Mouse (Mus musculus) kidney, postnatal 0 days (tissue): ENCODE measurements around the gene Cdc34. TPM values are rescaled to one million over a fixed set of nuclear protein-coding genes. Genes with fewer than 3 reads are reported as not detected.

Experiments
- ATAC-seq: fragments of 200-750 bp; cut with Nextera tagmentation; replicated peaks from 2 replicates; pipeline ENCODE4 v1.8.0; 2017; ENCODE audit warnings: low read depth, moderate number of reproducible peaks, moderate TSS enrichment, moderate library complexity; ENCODE audit not compliant: low FRiP score
- DNase-seq: peaks from one replicate; pipeline ENCODE4 v3.0.0-alpha.2; 2016; ENCODE audit warnings: low spot score
- H3K27ac ChIP-seq: fragments of 300-500 bp; sonication (generic); 2 replicates; pipeline ENCODE4 v1.5.1; 2014; ENCODE audit warnings: mild to moderate bottlenecking
- H3K27me3 ChIP-seq: fragments of 300-500 bp; sonication (generic); 2 replicates; pipeline ENCODE4 v1.6.1; 2014; ENCODE audit warnings: low read length, mixed read lengths; ENCODE audit not compliant: insufficient read depth
- H3K36me3 ChIP-seq: fragments of 300-500 bp; sonication (generic); 2 replicates; pipeline ENCODE4 v1.6.1; 2014; ENCODE audit warnings: low read length, mixed read lengths; ENCODE audit not compliant: insufficient read depth
- H3K4me1 ChIP-seq: fragments of 300-500 bp; sonication (generic); replicated peaks from 2 replicates; pipeline ENCODE4 v1.6.1; 2014; ENCODE audit warnings: antibody characterized with exemption, low read length, mixed read lengths; ENCODE audit not compliant: insufficient read depth
- H3K4me2 ChIP-seq: fragments of 300-500 bp; sonication (generic); 2 replicates; pipeline ENCODE4 v1.6.1; 2014; ENCODE audit warnings: mild to moderate bottlenecking, low read length, moderate library complexity, mixed read lengths
- H3K4me3 ChIP-seq: fragments of 300-500 bp; sonication (generic); replicated peaks from 2 replicates; pipeline ENCODE4 v1.5.1; 2014; ENCODE audit warnings: low read depth, low read length
- H3K9ac ChIP-seq: fragments of 300-500 bp; sonication (generic); 2 replicates; pipeline ENCODE4 v1.6.1; 2014; ENCODE audit warnings: low read depth, low read length
- H3K9me3 ChIP-seq: fragments of 300-500 bp; sonication (generic); replicated peaks from 2 replicates; pipeline ENCODE4 v1.6.1; 2016; ENCODE audit warnings: low read length, inconsistent platforms, mixed read lengths
- CTCF ChIP-seq: IDR thresholded peaks from 2 replicates; pipeline ENCODE4 v1.5.1; 2016; ENCODE audit warnings: antibody characterized with exemption, low read depth, mild to moderate bottlenecking, moderate library complexity
- WGBS: fragments of 180-500 bp; shearing (Covaris S2); extraction: QIAGEN DNeasy Blood & Tissue Kit; methylation state at CpG from one replicate; pipeline ENCODE4 v1.1.7; 2014; 5-methylcytosine and 5-hydroxymethylcytosine counted together
- polyA plus RNA-seq: library from polyadenylated mRNA; unstranded; fragments of >200 nt; fragmentation: Nextera tagmentation; extraction: Ambion mirVana; gene quantifications from 2 replicates; pipeline ENCODE4 v1.2.1, GENCODE M21; 2015

The Cdc34 gene
- polyA plus RNA-seq, 1 experiment from 2014 or later, result 75.7 TPM

GRCm38 (mm10) chr10:79680606-79681495 is 1.1 kb upstream of the Cdc34 start:
- ATAC-seq, result peak; percentile 15
- Histone ChIP-seq H3K36me3 (peaks cover 16% of the 10 kb centered on the region; the same call in 1 of the 2 replicates), H3K9ac (peak overlapping the region; percentile 35; the same call in 1 of the 2 replicates), H3K4me2 (peak overlapping the region; percentile 67), H3K27ac (peak overlapping the region; percentile 79), H3K4me3 (peak overlapping the region; percentile 80), H3K27me3 (no peaks in the 10 kb centered on the region), H3K4me1 (peaks cover 5% of the 10 kb centered on the region; the same call in 1 of the 2 replicates), H3K9me3 (no peaks in the 10 kb centered on the region)
- DNase-seq, result no peak
- TF ChIP-seq CTCF, result no peak
- WGBS, result 29% methylated on average over 11 of the region's 11 CpGs

- TF ChIP-seq CTCF, result no peak
- DNase-seq (no peak), ATAC-seq (0 out of 2 replicates have a peak, but pooled peaks have one; percentile 4)
- Histone ChIP-seq H3K36me3 (peaks cover 31% of the 10 kb centered on the region; the same call in 1 of the 2 replicates), H3K4me2 (peak overlapping the region; percentile 78), H3K27me3 (no peaks in the 10 kb centered on the region), H3K27ac (peak overlapping the region; percentile 92), H3K4me1 (peaks cover 5% of the 10 kb centered on the region; the same call in 1 of the 2 replicates), H3K9me3 (no peaks in the 10 kb centered on the region), H3K4me3 (peak overlapping the region; percentile 80), H3K9ac (peak overlapping the region; percentile 87)
- WGBS, result 1% methylated on average over 10 of the region's 10 CpGs
These were observed 538 bp downstream of the Cdc34 start for GRCm38 (mm10) chr10:79682551-79682915.

GRCm38 (mm10) chr10:79682916-79683582 is 1.1 kb downstream of the Cdc34 start:
- Histone ChIP-seq H3K27me3 (no peaks in the 10 kb centered on the region), H3K9me3 (no peaks in the 10 kb centered on the region), H3K4me1 (peaks cover 5% of the 10 kb centered on the region; the same call in 1 of the 2 replicates), H3K36me3 (peaks cover 34% of the 10 kb centered on the region), H3K4me3 (peak overlapping the region; percentile 80), H3K9ac (peak overlapping the region; percentile 87), H3K27ac (peak overlapping the region; percentile 92), H3K4me2 (peak overlapping the region; percentile 78)
- DNase-seq, result peak; percentile 82
- WGBS, result 2% methylated on average over 10 of the region's 10 CpGs
- peak; percentile 63 for TF ChIP-seq CTCF
- peak; percentile 8 for ATAC-seq

GRCm38 (mm10) chr10:79683726-79684640 is 2.0 kb downstream of the Cdc34 start:
- 83% methylated on average over 6 of the region's 6 CpGs for WGBS
- H3K9ac ChIP-seq, result peak overlapping the region; percentile 87
- no peak for TF ChIP-seq CTCF

GRCm38 (mm10) chr10:79684770-79685600 is 3.0 kb downstream of the Cdc34 start:
- H3K27ac ChIP-seq, result no peak overlapping the region
- ATAC-seq, result no peak
- DNase-seq, result no peak
- no peak overlapping the region for H3K4me3 ChIP-seq
- no peak for TF ChIP-seq CTCF
- peaks cover 5% of the 10 kb centered on the region; the same call in 1 of the 2 replicates for H3K4me1 ChIP-seq
- WGBS, result 92% methylated on average over 25 of the region's 25 CpGs
- H3K4me2 ChIP-seq, result no peak overlapping the region
- no peaks in the 10 kb centered on the region for H3K9me3 ChIP-seq
- peak overlapping the region; percentile 87; the same call in 1 of the 2 replicates for H3K9ac ChIP-seq
- H3K36me3 ChIP-seq, result peaks cover 47% of the 10 kb centered on the region
- H3K27me3 ChIP-seq, result no peaks in the 10 kb centered on the region

More at GRCm38 (mm10) chr10:79683726-79684640, 2.0 kb downstream of the Cdc34 start:
- DNase-seq (no peak), ATAC-seq (no peak)
- no peak overlapping the region for H3K27ac ChIP-seq
- no peaks in the 10 kb centered on the region for H3K27me3 ChIP-seq
- peaks cover 5% of the 10 kb centered on the region; the same call in 1 of the 2 replicates for H3K4me1 ChIP-seq
- H3K9me3 ChIP-seq, result no peaks in the 10 kb centered on the region
- peak overlapping the region; percentile 80 for H3K4me3 ChIP-seq
- H3K36me3 ChIP-seq, result peaks cover 42% of the 10 kb centered on the region
- peak overlapping the region; percentile 78 for H3K4me2 ChIP-seq
